Comparison of ENCODE assay signal across 9 mouse cellular contexts in genomic region chr7:126929046-126929445, GRCm38 (mm10). TPM values are rescaled to one million over a fixed set of nuclear protein-coding genes. Genes with fewer than 3 reads are reported as not detected.
DNase-seq lines count a peak whose midpoint lies in the region; ATAC-seq and TF ChIP-seq lines count a peak whose summit lies in the region.
"Had no signal": no experiment of that assay in that cellular context is flagged by ENCODE, and none has a peak within 500 bp of the region (broad histone marks: within the 10 kb centered on the region; RNA-seq: fewer than 3 reads in every experiment).

No protein-coding gene starts in this region.

- peaks cover 10% of the 10 kb centered on the region for H3K36me3 ChIP-seq in spleen, adult 2 months (ENCODE audit: control insufficient read depth, insufficient read depth, low read length)
- peaks cover 29% of the 10 kb centered on the region for H3K36me3 ChIP-seq in midbrain, embryonic 12.5 days

- peaks cover 4% of the 10 kb centered on the region; the same call in 1 of the 2 replicates for H3K4me1 ChIP-seq in spleen, adult 2 months (ENCODE audit: control insufficient read depth, insufficient read depth, insufficient read length)
- H3K4me1 ChIP-seq in midbrain, embryonic 12.5 days, result peaks cover 14% of the 10 kb centered on the region

- peak overlapping the region; percentile 85 for H3K9ac ChIP-seq in midbrain, embryonic 12.5 days (replicated peaks)

- WGBS in spleen, adult 2 months, result under 1% methylated on average over 27 of the region's 27 CpGs
- under 1% methylated on average over 27 of the region's 27 CpGs for WGBS in midbrain, embryonic 12.5 days

- peak overlapping the region; percentile 88 for H3K4me2 ChIP-seq in midbrain, embryonic 12.5 days (replicated peaks)

- H3K9me3 ChIP-seq in midbrain, embryonic 12.5 days, result no peaks in the 10 kb centered on the region

- no peak overlapping the region for H3K27ac ChIP-seq in spleen, adult 2 months (ENCODE audit: insufficient read depth, low read length)
- peak overlapping the region; percentile 80 for H3K27ac ChIP-seq in midbrain, embryonic 12.5 days (replicated peaks)

- H3K27me3 ChIP-seq in spleen, adult 2 months (ENCODE audit: control insufficient read depth, insufficient read depth, low read length), result no peaks in the 10 kb centered on the region
- H3K27me3 ChIP-seq in midbrain, embryonic 12.5 days, result no peaks in the 10 kb centered on the region

- peak overlapping the region; percentile 76 for H3K4me3 ChIP-seq in spleen, adult 2 months (ENCODE audit: extremely low read depth, insufficient read depth, insufficient read length)
- peak overlapping the region; percentile 84 for H3K4me3 ChIP-seq in midbrain, embryonic 12.5 days

- TF ChIP-seq POLR2A in spleen, adult 2 months (IDR thresholded peaks at IDR 0.05; ENCODE audit: low read depth, low read length), result no peak

- ATAC-seq in inflammation-experienced regulatory T-cells, adult 6 months, result peak; percentile 27
- peak; percentile 81 for ATAC-seq in midbrain, embryonic 12.5 days (ENCODE audit: low FRiP score, low read depth)

- no peak for TF ChIP-seq CTCF in spleen, adult 2 months (IDR thresholded peaks at IDR 0.05; ENCODE audit: extremely low read depth, insufficient read depth, insufficient read length, insufficient replicate concordance)

- DNase-seq in adrenal gland, adult 2 months, result peak; percentile 55
- no peak for DNase-seq in adrenal gland, postnatal 4 days (ENCODE audit: low spot score in 2 of 2)
- DNase-seq in spleen, adult 2 months (ENCODE audit: low read depth in 1 of 2, low spot score in 2 of 2), result no peak
- DNase-seq in spleen, postnatal 36 days (ENCODE audit: low spot score in 2 of 2), result no peak
- no peak for DNase-seq in B cell, adult 2 months
- DNase-seq in urinary bladder, adult 18-20 months (ENCODE audit: low spot score in 2 of 2), result no peak

RNA-seq across cellular contexts. Expression of gene Kctd13, which starts 0.4 kb away (rescaled TPM):
- 10 to 100 TPM; 25.9 to 26.8 TPM for total RNA-seq in adrenal gland, adult 2 months (2021)
- 52.0 and 52.9 TPM in 2 replicates for polyA plus RNA-seq in adrenal gland, adult 2 months (2012; rRNA removed)
- 10 to 100 TPM; 27.3 to 28.5 TPM for total RNA-seq in adrenal gland, postnatal 4 days (2021)
- polyA plus RNA-seq in spleen, adult 2 months (2012; rRNA removed), result 21.5 and 29.9 TPM in 2 replicates
- polyA plus RNA-seq in inflammation-experienced regulatory T-cells, adult 6 months (2017; shearing (Covaris generic)), result 1 to 10 TPM; 6.1 to 7.9 (median 6.3) TPM
- 50.5 and 53.7 TPM in 2 replicates for polyA plus RNA-seq in midbrain, embryonic 12.5 days (2016; fragmentation: Nextera tagmentation; extraction: Ambion mirVana)

RNA-seq across cellular contexts. Expression of gene Tmem219, which starts 6.3 kb away (rescaled TPM):
- 10 to 100 TPM; 28.1 to 35.4 TPM for total RNA-seq in adrenal gland, adult 2 months (2021)
- polyA plus RNA-seq in adrenal gland, adult 2 months (2012; rRNA removed), result 242 and 243 TPM in 2 replicates
- total RNA-seq in adrenal gland, postnatal 4 days (2021), result 10 to 100 TPM; 34.9 to 39.0 TPM
- 81.7 and 94.0 TPM in 2 replicates for polyA plus RNA-seq in spleen, adult 2 months (2012; rRNA removed)
- 10 to 100 TPM; 36.8 to 69.8 (median 47.7) TPM for polyA plus RNA-seq in inflammation-experienced regulatory T-cells, adult 6 months (2017; shearing (Covaris generic))
- 32.7 and 36.5 TPM in 2 replicates for polyA plus RNA-seq in midbrain, embryonic 12.5 days (2016; fragmentation: Nextera tagmentation; extraction: Ambion mirVana)

RNA-seq across cellular contexts. Expression of gene Asphd1, which starts 20.3 kb away (rescaled TPM):
- total RNA-seq in adrenal gland, adult 2 months (2021), result 1 to 10 TPM in 1 of 2 experiments, under 1 TPM in 1; 0.66 to 2.2 TPM
- polyA plus RNA-seq in adrenal gland, adult 2 months (2012; rRNA removed), result 2.0 and 2.5 TPM in 2 replicates
- total RNA-seq in adrenal gland, postnatal 4 days (2021), result 1 to 10 TPM; 3.0 to 3.7 TPM
- polyA plus RNA-seq in spleen, adult 2 months (2012; rRNA removed), result not detected in 2 replicates
- polyA plus RNA-seq in inflammation-experienced regulatory T-cells, adult 6 months (2017; shearing (Covaris generic)), result under 1 TPM in 1 of 3 experiments, not detected in 2; 0.34 TPM
- 1.6 and 2.7 TPM in 2 replicates for polyA plus RNA-seq in midbrain, embryonic 12.5 days (2016; fragmentation: Nextera tagmentation; extraction: Ambion mirVana)
- total RNA-seq: hematopoietic stem cell, adult 5-6 weeks had no signal

RNA-seq across cellular contexts. Expression of gene Sez6l2, which starts 21.3 kb away (rescaled TPM):
- total RNA-seq in adrenal gland, adult 2 months (2021), result 100 to 1,000 TPM in 1 of 2 experiments, 10 to 100 TPM in 1; 87.4 to 126 TPM
- polyA plus RNA-seq in adrenal gland, adult 2 months (2012; rRNA removed), result 33.4 and 42.4 TPM in 2 replicates
- total RNA-seq in adrenal gland, postnatal 4 days (2021), result 10 to 100 TPM; 97.6 to 97.9 TPM
- 2.4 and 2.9 TPM in 2 replicates for polyA plus RNA-seq in spleen, adult 2 months (2012; rRNA removed)
- under 1 TPM; 0.69 to 0.87 (median 0.77) TPM for polyA plus RNA-seq in inflammation-experienced regulatory T-cells, adult 6 months (2017; shearing (Covaris generic))
- polyA plus RNA-seq in midbrain, embryonic 12.5 days (2016; fragmentation: Nextera tagmentation; extraction: Ambion mirVana), result 13.8 and 16.9 TPM in 2 replicates

RNA-seq across cellular contexts. Expression of gene Taok2, which starts 44.5 kb away (rescaled TPM):
- 10 to 100 TPM; 60.6 to 66.8 TPM for total RNA-seq in adrenal gland, adult 2 months (2021)
- polyA plus RNA-seq in adrenal gland, adult 2 months (2012; rRNA removed), result 136 and 169 TPM in 2 replicates
- 100 to 1,000 TPM; 104 to 108 TPM for total RNA-seq in adrenal gland, postnatal 4 days (2021)
- 97.0 and 109 TPM in 2 replicates for polyA plus RNA-seq in spleen, adult 2 months (2012; rRNA removed)
- polyA plus RNA-seq in inflammation-experienced regulatory T-cells, adult 6 months (2017; shearing (Covaris generic)), result 10 to 100 TPM; 16.8 to 20.3 (median 19.6) TPM
- polyA plus RNA-seq in midbrain, embryonic 12.5 days (2016; fragmentation: Nextera tagmentation; extraction: Ambion mirVana), result 68.3 and 71.0 TPM in 2 replicates
